Mouse (Mus musculus): ENCODE data around the gene Hist1h4k. TPM values are rescaled to one million over a fixed set of nuclear protein-coding genes. Genes with fewer than 3 reads are reported as not detected.
A peak's percentile ranks its signal among the peaks of the same experiment; 100 is the strongest.
"Not testable (repeated sequence)": the region's sequence is repeated elsewhere in the genome, so short reads cannot be mapped to it uniquely, and the experiment has no call there.

Hist1h4k gene
- polyA plus RNA-seq, 1 experiment from 2014 or later: 1.1 TPM

DNA sequence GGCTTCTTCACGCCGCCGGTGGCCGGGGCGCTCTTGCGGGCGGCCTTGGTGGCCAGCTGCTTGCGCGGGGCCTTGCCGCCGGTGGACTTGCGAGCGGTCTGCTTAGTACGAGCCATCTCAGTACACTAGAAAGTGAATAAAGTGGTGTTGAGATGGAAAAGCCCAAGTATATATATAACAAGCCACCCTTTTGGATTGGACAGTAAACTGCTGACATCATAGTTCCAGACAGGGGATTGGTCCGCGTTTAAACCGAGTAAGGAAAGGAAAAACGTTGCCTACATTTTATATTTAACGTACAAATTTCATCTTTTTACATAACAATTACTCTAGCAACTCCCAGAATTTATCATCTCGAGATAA, 32.9 kb upstream of the Hist1h4k start, which contains the start of gene Hist1h3i:
Hist1h3i (minus strand) TSS at position 116 of the 363 bp plus-strand sequence.
- Histone ChIP-seq H3K9ac (ENCODE audit: low read length) (peak within 1 kb of the TSS; percentile 54), H3K27me3 (ENCODE audit: control insufficient read depth, insufficient read depth, low read length) (no peaks in the 10 kb centered on the region), H3K27ac (replicated peaks) (peak within 1 kb of the TSS; percentile 83), H3K9me3 (ENCODE audit: control insufficient read depth, low read length) (no peaks in the 10 kb centered on the region), H3K4me3 (ENCODE audit: low read depth, low read length) (peak within 1 kb of the TSS; percentile 33), H3K4me2 (replicated peaks; ENCODE audit: low read depth) (peak within 1 kb of the TSS; percentile 54), H3K36me3 (ENCODE audit: control insufficient read depth, insufficient read depth, low read length) (no peaks in the 10 kb centered on the region), H3K4me1 (replicated peaks; ENCODE audit: control insufficient read depth, insufficient read depth) (no peaks in the 10 kb centered on the region)
- no peak for TF ChIP-seq EP300 (optimal IDR thresholded peaks at IDR 0.05)
- no peak for TF ChIP-seq CTCF (IDR thresholded peaks at IDR 0.05; ENCODE audit: low read depth)
- under 1% methylated on average over 13 of the region's 20 CpGs for WGBS
- ATAC-seq (ENCODE audit: low FRiP score, low TSS enrichment) (peak; percentile 66), DNase-seq (ENCODE audit: low spot score) (peak; percentile 52)

DNA sequence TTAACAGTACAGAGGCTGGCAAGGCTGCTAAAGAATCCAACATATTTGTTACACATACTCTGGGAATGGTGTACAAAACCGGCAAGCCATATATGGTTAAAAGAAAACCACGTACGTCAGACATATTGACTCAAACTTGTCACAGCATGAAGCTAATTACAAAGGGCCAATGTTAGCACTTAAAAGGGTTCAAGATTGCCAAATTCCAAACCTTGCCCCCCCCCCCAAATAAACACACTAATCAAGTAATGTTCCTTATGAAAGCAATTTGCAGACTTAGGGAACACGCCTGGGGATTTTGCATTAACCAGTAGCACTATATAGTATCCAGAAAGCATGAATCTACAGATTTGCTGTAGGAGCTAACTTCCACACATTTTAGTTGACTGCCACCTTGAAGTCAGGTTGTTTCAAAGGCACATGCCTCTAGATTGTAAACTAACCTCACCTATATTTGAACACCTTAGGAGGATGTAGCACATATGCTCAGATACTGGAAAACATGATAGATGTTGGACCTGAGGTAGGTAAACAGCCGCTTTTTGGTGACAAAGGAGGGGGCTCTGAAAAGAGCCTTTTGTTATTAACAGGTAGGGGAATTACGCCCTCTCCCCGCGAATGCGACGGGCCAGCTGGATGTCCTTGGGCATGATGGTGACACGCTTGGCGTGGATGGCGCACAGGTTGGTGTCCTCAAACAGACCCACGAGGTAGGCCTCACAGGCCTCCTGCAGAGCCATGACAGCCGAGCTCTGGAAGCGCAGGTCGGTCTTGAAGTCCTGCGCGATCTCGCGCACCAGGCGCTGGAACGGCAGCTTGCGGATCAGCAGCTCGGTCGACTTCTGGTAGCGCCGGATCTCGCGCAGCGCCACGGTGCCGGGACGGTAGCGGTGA, 32.3 kb upstream of the Hist1h4k start:
- not testable (repeated sequence) for DNase-seq (ENCODE audit: low spot score)
- peak overlapping the region; percentile 33 for H3K4me3 ChIP-seq (ENCODE audit: low read depth, low read length)

DNA sequence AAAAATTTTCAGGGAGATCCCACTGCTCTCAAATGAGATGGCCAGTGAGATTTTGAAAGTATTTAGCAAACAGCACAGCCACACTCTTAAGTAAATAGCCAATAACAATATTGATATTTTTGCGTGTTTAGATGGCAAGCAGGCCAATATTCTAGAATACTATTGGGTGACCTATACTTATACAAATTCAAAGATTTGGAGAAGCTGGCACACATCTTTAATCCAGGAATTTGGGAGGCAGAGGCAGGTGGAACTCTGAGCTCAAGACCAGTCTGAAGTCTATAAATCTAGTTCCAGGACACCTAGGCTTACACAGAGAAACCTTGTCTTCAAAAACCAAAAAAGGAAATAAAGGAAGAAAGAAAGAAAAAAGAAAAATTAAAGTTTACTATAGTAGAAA, 31.3 kb upstream of the Hist1h4k start:
- DNase-seq (ENCODE audit: low spot score) (no peak), ATAC-seq (ENCODE audit: low FRiP score, low TSS enrichment) (no peak)
- H3K4me3 ChIP-seq (ENCODE audit: low read depth, low read length): no peak overlapping the region
- 87% methylated on average over 1 of the region's 1 CpGs for WGBS
- no peak overlapping the region for H3K27ac ChIP-seq (replicated peaks)
- no peaks in the 10 kb centered on the region for H3K36me3 ChIP-seq (ENCODE audit: control insufficient read depth, insufficient read depth, low read length)
- no peaks in the 10 kb centered on the region for H3K9me3 ChIP-seq (ENCODE audit: control insufficient read depth, low read length)
- TF ChIP-seq CTCF (IDR thresholded peaks at IDR 0.05; ENCODE audit: low read depth) (no peak), EP300 (optimal IDR thresholded peaks at IDR 0.05) (no peak)
- H3K4me1 ChIP-seq (replicated peaks; ENCODE audit: control insufficient read depth, insufficient read depth): no peaks in the 10 kb centered on the region
- H3K27me3 ChIP-seq (ENCODE audit: control insufficient read depth, insufficient read depth, low read length): no peaks in the 10 kb centered on the region
- H3K9ac ChIP-seq (ENCODE audit: low read length): no peak overlapping the region
- H3K4me2 ChIP-seq (replicated peaks; ENCODE audit: low read depth): no peak overlapping the region

More for the DNA sequence above, 32.3 kb upstream of the Hist1h4k start:
- H3K27me3 ChIP-seq (ENCODE audit: control insufficient read depth, insufficient read depth, low read length); H3K9me3 ChIP-seq (ENCODE audit: control insufficient read depth, low read length); H3K4me1 ChIP-seq (replicated peaks; ENCODE audit: control insufficient read depth, insufficient read depth); H3K36me3 ChIP-seq (ENCODE audit: control insufficient read depth, insufficient read depth, low read length); ATAC-seq (ENCODE audit: low FRiP score, low TSS enrichment): not testable (repeated sequence)
- Histone ChIP-seq H3K9ac (ENCODE audit: low read length) (peak overlapping the region; percentile 54), H3K4me2 (replicated peaks; ENCODE audit: low read depth) (peak overlapping the region; percentile 54), H3K27ac (replicated peaks) (peak overlapping the region; percentile 83)
- WGBS: 1% methylated on average over 14 of the region's 35 CpGs

DNA sequence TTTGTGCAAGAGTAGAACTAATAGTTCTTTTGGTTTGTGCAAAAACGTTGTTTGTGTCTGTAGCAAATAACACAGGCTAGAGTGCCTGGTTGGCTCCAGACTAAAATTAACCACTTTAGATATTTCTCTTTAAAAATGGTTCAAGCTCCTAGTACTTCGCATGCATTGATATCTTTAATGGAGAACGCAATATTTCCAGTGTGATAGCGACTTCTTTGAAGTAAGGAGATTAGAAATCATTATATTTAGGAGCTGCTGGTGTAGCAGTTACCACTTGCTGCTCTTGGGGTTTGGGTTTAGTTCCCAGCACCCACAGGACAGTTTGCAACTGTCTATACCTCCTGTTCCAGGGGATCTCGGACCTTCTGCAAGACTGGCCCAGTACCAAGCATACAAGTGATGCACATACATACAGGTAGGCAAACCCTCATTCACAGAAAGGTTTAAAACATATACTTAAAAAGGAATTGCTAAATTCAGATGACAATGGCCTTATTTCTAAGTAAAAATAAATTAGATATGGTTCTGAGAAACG, 30.8 kb upstream of the Hist1h4k start:
- no peaks in the 10 kb centered on the region for H3K36me3 ChIP-seq (ENCODE audit: control insufficient read depth, insufficient read depth, low read length)
- no peak for TF ChIP-seq EP300 (optimal IDR thresholded peaks at IDR 0.05)
- 42% methylated on average over 6 of the region's 6 CpGs for WGBS
- ATAC-seq (ENCODE audit: low FRiP score, low TSS enrichment) (no peak), DNase-seq (ENCODE audit: low spot score) (no peak)
- no peak overlapping the region; the same call in 1 of the 2 replicates for H3K27ac ChIP-seq (replicated peaks)
- H3K9ac ChIP-seq (ENCODE audit: low read length): no peak overlapping the region
- H3K4me3 ChIP-seq (ENCODE audit: low read depth, low read length): peak overlapping the region; percentile 51; the same call in 1 of the 2 replicates
- H3K4me2 ChIP-seq (replicated peaks; ENCODE audit: low read depth): peak overlapping the region; percentile 83
- H3K27me3 ChIP-seq (ENCODE audit: control insufficient read depth, insufficient read depth, low read length): no peaks in the 10 kb centered on the region
- no peaks in the 10 kb centered on the region for H3K4me1 ChIP-seq (replicated peaks; ENCODE audit: control insufficient read depth, insufficient read depth)
- no peaks in the 10 kb centered on the region for H3K9me3 ChIP-seq (ENCODE audit: control insufficient read depth, low read length)

DNA sequence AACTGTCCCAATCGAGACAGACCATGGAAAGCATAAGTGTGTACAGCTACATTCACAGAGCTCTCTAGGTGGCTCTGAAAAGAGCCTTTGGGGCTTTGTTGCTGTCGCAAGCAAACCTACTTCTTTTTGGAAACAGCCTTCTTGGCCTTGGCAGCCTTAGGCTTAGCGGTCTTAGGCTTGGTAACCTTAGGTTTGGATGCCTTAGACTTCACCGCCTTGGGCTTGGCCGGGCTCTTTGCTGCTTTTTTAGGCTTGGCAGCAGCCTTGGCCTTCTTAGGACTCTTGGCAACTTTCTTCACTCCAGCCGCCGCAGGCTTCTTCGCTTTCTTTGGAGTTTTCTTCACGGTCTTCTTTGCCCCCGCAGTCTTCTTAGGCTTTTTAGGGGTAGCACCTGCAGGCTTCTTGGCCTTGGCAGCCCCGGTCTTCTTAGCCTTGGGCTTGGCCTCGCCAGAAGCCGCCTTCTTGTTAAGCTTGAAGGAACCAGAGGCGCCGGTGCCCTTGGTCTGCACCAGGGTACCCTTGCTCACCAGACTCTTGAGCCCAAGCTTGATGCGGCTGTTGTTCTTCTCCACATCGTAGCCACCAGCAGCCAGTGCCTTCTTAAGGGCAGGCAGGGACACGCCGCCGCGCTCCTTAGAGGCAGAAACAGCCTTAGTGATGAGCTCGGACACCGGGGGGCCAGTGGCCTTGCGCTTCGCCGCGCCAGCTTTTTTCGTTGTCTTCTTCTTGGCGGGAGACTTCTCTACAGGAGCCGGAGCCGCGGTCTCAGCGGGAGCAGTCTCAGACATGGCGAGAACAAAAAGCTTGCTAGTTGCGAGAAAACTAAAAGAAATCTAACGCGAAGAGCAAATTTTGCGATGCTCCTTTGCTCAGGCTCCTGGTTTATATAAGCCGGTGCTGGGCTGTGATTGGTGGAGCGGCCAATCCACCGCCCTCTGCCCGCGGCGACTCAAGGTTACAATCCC, 29.7 kb upstream of the Hist1h4k start, which contains the start of gene Hist1h1b:
Hist1h1b (minus strand) TSS at position 859 of the 965 bp plus-strand sequence.
- DNase-seq (ENCODE audit: low spot score): peak; percentile 64
- under 1% methylated on average over 44 of the region's 44 CpGs for WGBS
- H3K27ac ChIP-seq (replicated peaks): peak within 1 kb of the TSS; percentile 88

More for the DNA sequence above, 29.7 kb upstream of the Hist1h4k start, which contains the start of gene Hist1h1b:
- Histone ChIP-seq H3K4me2 (replicated peaks; ENCODE audit: low read depth) (peak within 1 kb of the TSS; percentile 83), H3K4me3 (ENCODE audit: low read depth, low read length) (peak within 1 kb of the TSS; percentile 51), H3K9me3 (ENCODE audit: control insufficient read depth, low read length) (no peaks in the 10 kb centered on the region), H3K36me3 (ENCODE audit: control insufficient read depth, insufficient read depth, low read length) (no peaks in the 10 kb centered on the region), H3K9ac (ENCODE audit: low read length) (peak within 1 kb of the TSS; percentile 74), H3K4me1 (replicated peaks; ENCODE audit: control insufficient read depth, insufficient read depth) (no peaks in the 10 kb centered on the region), H3K27me3 (ENCODE audit: control insufficient read depth, insufficient read depth, low read length) (no peaks in the 10 kb centered on the region)
- TF ChIP-seq CTCF (IDR thresholded peaks at IDR 0.05; ENCODE audit: low read depth) (no peak), EP300 (optimal IDR thresholded peaks at IDR 0.05) (no peak)
- ATAC-seq (ENCODE audit: low FRiP score, low TSS enrichment): peak; percentile 51; the same call in 1 of the 2 replicates

All from stomach, postnatal 0 days (tissue).